Mouse (Mus musculus) hindbrain, embryonic 11.5 days (tissue): ENCODE measurements around the gene Gpsm2. TPM values are rescaled to one million over a fixed set of nuclear protein-coding genes. Genes with fewer than 3 reads are reported as not detected.
A peak's percentile ranks its signal among the peaks of the same experiment; 100 is the strongest.

Experiments used
- ATAC-seq: fragments of 200-750 bp; cut with Nextera tagmentation; 2 replicates; pipeline ENCODE4 v1.8.0; 2017; ENCODE audit warnings: mild to moderate bottlenecking, moderate TSS enrichment, moderate library complexity; ENCODE audit not compliant: low FRiP score
- DNase-seq: peaks from one replicate; pipeline ENCODE4 v3.0.0-alpha.2; 2015; ENCODE audit warnings: low spot score
- H3K27ac ChIP-seq: fragments of 300-500 bp; sonication (generic); 2 replicates; pipeline ENCODE4 v1.5.1; 2014; ENCODE audit warnings: mild to moderate bottlenecking, low read depth, low read length
- H3K27me3 ChIP-seq: fragments of 300-500 bp; sonication (generic); 2 replicates; pipeline ENCODE4 v1.6.1; 2014; ENCODE audit warnings: mild to moderate bottlenecking, low read length, moderate library complexity, mixed read lengths; ENCODE audit not compliant: control insufficient read depth, insufficient read depth
- H3K36me3 ChIP-seq: fragments of 300-500 bp; sonication (generic); 2 replicates; pipeline ENCODE4 v1.6.1; 2014; ENCODE audit warnings: mild to moderate bottlenecking, low read length, moderate library complexity, mixed read lengths; ENCODE audit not compliant: control insufficient read depth, insufficient read depth
- H3K4me1 ChIP-seq: fragments of 300-500 bp; sonication (generic); replicated peaks from 2 replicates; pipeline ENCODE4 v1.6.1; 2014; ENCODE audit warnings: low read length, mixed read lengths; ENCODE audit not compliant: control insufficient read depth, insufficient read depth
- H3K4me2 ChIP-seq: fragments of 300-500 bp; sonication (generic); replicated peaks from 2 replicates; pipeline ENCODE4 v1.6.1; 2014; ENCODE audit warnings: mild to moderate bottlenecking, low read depth, low read length
- H3K4me3 ChIP-seq: fragments of 300-500 bp; sonication (generic); 2 replicates; pipeline ENCODE4 v1.5.1; 2014; ENCODE audit warnings: low read depth, low read length
- H3K9ac ChIP-seq: fragments of 300-500 bp; sonication (generic); 2 replicates; pipeline ENCODE4 v1.6.1; 2014; ENCODE audit warnings: low read depth, low read length
- H3K9me3 ChIP-seq: fragments of 300-500 bp; sonication (generic); 2 replicates; pipeline ENCODE4 v1.6.1; 2016; ENCODE audit warnings: low read length; ENCODE audit not compliant: control insufficient read depth
- WGBS: fragments of 180-500 bp; shearing (Covaris S2); extraction: QIAGEN DNeasy Blood & Tissue Kit; methylation state at CpG from one replicate; pipeline ENCODE4 v1.1.7; 2014; 5-methylcytosine and 5-hydroxymethylcytosine counted together
- polyA plus RNA-seq: library from polyadenylated mRNA; unstranded; fragments of >200 nt; fragmentation: Nextera tagmentation; extraction: Ambion mirVana; gene quantifications from 2 replicates; pipeline ENCODE4 v1.2.1, GENCODE M21; 2014

Gpsm2 gene
- polyA plus RNA-seq, 1 experiment from 2014 or later, result 95.3 TPM

GRCm38 (mm10) chr3:108739045-108739708 lies 17.1 kb upstream of the Gpsm2 start, which contains the start of gene Aknad1:
TSS of gene Aknad1 (plus strand) at chr3:108739658.
- Histone ChIP-seq H3K27me3 (no peaks in the 10 kb centered on the region), H3K4me2 (no peak within 1 kb of the TSS), H3K4me3 (no peak within 1 kb of the TSS), H3K9me3 (no peaks in the 10 kb centered on the region), H3K27ac (no peak within 1 kb of the TSS), H3K36me3 (no peaks in the 10 kb centered on the region), H3K4me1 (no peaks in the 10 kb centered on the region), H3K9ac (no peak within 1 kb of the TSS)
- no peak for ATAC-seq
- 69% methylated on average over 8 of the region's 8 CpGs for WGBS
- DNase-seq, result no peak

- H3K4me2 ChIP-seq, result no peak overlapping the region
- no peak for DNase-seq
- ATAC-seq, result no peak
- H3K27me3 ChIP-seq, result no peaks in the 10 kb centered on the region
- no peak overlapping the region for H3K9ac ChIP-seq
- no peaks in the 10 kb centered on the region for H3K9me3 ChIP-seq
- H3K36me3 ChIP-seq, result no peaks in the 10 kb centered on the region
- 87% methylated on average over 3 of the region's 3 CpGs for WGBS
- no peaks in the 10 kb centered on the region for H3K4me1 ChIP-seq
- H3K4me3 ChIP-seq, result no peak overlapping the region
- no peak overlapping the region for H3K27ac ChIP-seq
Measured at GRCm38 (mm10) chr3:108737761-108738160, 15.7 kb upstream of the Gpsm2 start.

- Histone ChIP-seq H3K4me1 (no peaks in the 10 kb centered on the region), H3K27ac (no peak overlapping the region), H3K36me3 (no peaks in the 10 kb centered on the region), H3K4me2 (0 out of 2 replicates have a peak overlapping the region, but pooled peaks have one; percentile 1), H3K27me3 (no peaks in the 10 kb centered on the region), H3K9ac (no peak overlapping the region), H3K9me3 (no peaks in the 10 kb centered on the region), H3K4me3 (no peak overlapping the region)
- WGBS, result 38% methylated on average over 12 of the region's 12 CpGs
- ATAC-seq (no peak), DNase-seq (no peak)
Measured at GRCm38 (mm10) chr3:108730316-108730715, 8.2 kb upstream of the Gpsm2 start.

GRCm38 (mm10) chr3:108727776-108728175 lies 5.7 kb upstream of the Gpsm2 start:
- H3K9me3 ChIP-seq, result no peaks in the 10 kb centered on the region
- H3K36me3 ChIP-seq, result no peaks in the 10 kb centered on the region
- H3K4me3 ChIP-seq, result no peak overlapping the region
- H3K4me2 ChIP-seq, result no peak overlapping the region
- no peak overlapping the region for H3K27ac ChIP-seq
- no peaks in the 10 kb centered on the region for H3K4me1 ChIP-seq
- H3K9ac ChIP-seq, result no peak overlapping the region
- ATAC-seq (no peak), DNase-seq (no peak)
- H3K27me3 ChIP-seq, result no peaks in the 10 kb centered on the region
- WGBS, result 87% methylated on average over 3 of the region's 3 CpGs

GRCm38 (mm10) chr3:108727344-108727743 lies 5.2 kb upstream of the Gpsm2 start:
- ATAC-seq (no peak), DNase-seq (no peak)
- Histone ChIP-seq H3K4me1 (no peaks in the 10 kb centered on the region), H3K27me3 (no peaks in the 10 kb centered on the region), H3K36me3 (no peaks in the 10 kb centered on the region), H3K9me3 (no peaks in the 10 kb centered on the region), H3K4me3 (no peak overlapping the region), H3K4me2 (no peak overlapping the region), H3K27ac (no peak overlapping the region), H3K9ac (no peak overlapping the region)

- Histone ChIP-seq H3K27me3 (no peaks in the 10 kb centered on the region), H3K4me1 (no peaks in the 10 kb centered on the region), H3K27ac (no peak overlapping the region), H3K9me3 (no peaks in the 10 kb centered on the region), H3K4me3 (no peak overlapping the region), H3K36me3 (no peaks in the 10 kb centered on the region), H3K4me2 (no peak overlapping the region), H3K9ac (no peak overlapping the region)
- WGBS, result 91% methylated on average over 7 of the region's 7 CpGs
- no peak for ATAC-seq
- DNase-seq, result no peak
Measured at GRCm38 (mm10) chr3:108726413-108726812, 4.3 kb upstream of the Gpsm2 start.

- Histone ChIP-seq H3K27ac (peak overlapping the region; percentile 93), H3K4me2 (peak overlapping the region; percentile 55), H3K36me3 (no peaks in the 10 kb centered on the region), H3K9me3 (no peaks in the 10 kb centered on the region), H3K4me1 (0 out of 2 replicates have a peak, but pooled peaks cover 5% of the 10 kb centered on the region), H3K27me3 (no peaks in the 10 kb centered on the region), H3K4me3 (peak overlapping the region; percentile 69), H3K9ac (peak overlapping the region; percentile 82)
- WGBS, result under 1% methylated on average over 41 of the region's 44 CpGs
- DNase-seq (peak; percentile 79), ATAC-seq (no peak)
Measured at GRCm38 (mm10) chr3:108721076-108721991, 775 bp downstream of the Gpsm2 start.

- ATAC-seq (no peak), DNase-seq (no peak)
- 90% methylated on average over 3 of the region's 3 CpGs for WGBS
- H3K36me3 ChIP-seq, result no peaks in the 10 kb centered on the region
- no peaks in the 10 kb centered on the region for H3K9me3 ChIP-seq
- no peak overlapping the region for H3K27ac ChIP-seq
- no peak overlapping the region for H3K9ac ChIP-seq
- no peaks in the 10 kb centered on the region for H3K27me3 ChIP-seq
- H3K4me1 ChIP-seq, result 0 out of 2 replicates have a peak, but pooled peaks cover 5% of the 10 kb centered on the region
- H3K4me2 ChIP-seq, result peak overlapping the region; percentile 55
- H3K4me3 ChIP-seq, result no peak overlapping the region
Measured at GRCm38 (mm10) chr3:108719761-108720160, 2.3 kb downstream of the Gpsm2 start.
